Mouse (Mus musculus) bone marrow, adult 2 months (tissue): ENCODE measurements around the gene Rnf19b.

Experiments used
- CTCF ChIP-seq: fragments of 200-500 bp; IDR thresholded peaks from 2 replicates; pipeline ENCODE4 v1.5.1; 2011; ENCODE audit warnings: low read length, control low read depth; ENCODE audit not compliant: control insufficient read depth, insufficient read depth
- POLR2A ChIP-seq: fragments of 200-500 bp; IDR thresholded peaks from 2 replicates; pipeline ENCODE4 v1.6.1; 2011; ENCODE audit warnings: low read depth, mild to moderate bottlenecking, control low read depth, low read length, borderline replicate concordance; ENCODE audit not compliant: control insufficient read depth

- TF ChIP-seq POLR2A (no peak), CTCF (no peak)
Observed at GRCm38 (mm10) chr4:129117720-129118510, 59.8 kb downstream of the Rnf19b start.
